Mouse (Mus musculus): ENCODE results near the gene Enkd1.
A peak's percentile ranks its signal among the peaks of the same experiment; 100 is the strongest.

Enkd1 gene

DNA sequence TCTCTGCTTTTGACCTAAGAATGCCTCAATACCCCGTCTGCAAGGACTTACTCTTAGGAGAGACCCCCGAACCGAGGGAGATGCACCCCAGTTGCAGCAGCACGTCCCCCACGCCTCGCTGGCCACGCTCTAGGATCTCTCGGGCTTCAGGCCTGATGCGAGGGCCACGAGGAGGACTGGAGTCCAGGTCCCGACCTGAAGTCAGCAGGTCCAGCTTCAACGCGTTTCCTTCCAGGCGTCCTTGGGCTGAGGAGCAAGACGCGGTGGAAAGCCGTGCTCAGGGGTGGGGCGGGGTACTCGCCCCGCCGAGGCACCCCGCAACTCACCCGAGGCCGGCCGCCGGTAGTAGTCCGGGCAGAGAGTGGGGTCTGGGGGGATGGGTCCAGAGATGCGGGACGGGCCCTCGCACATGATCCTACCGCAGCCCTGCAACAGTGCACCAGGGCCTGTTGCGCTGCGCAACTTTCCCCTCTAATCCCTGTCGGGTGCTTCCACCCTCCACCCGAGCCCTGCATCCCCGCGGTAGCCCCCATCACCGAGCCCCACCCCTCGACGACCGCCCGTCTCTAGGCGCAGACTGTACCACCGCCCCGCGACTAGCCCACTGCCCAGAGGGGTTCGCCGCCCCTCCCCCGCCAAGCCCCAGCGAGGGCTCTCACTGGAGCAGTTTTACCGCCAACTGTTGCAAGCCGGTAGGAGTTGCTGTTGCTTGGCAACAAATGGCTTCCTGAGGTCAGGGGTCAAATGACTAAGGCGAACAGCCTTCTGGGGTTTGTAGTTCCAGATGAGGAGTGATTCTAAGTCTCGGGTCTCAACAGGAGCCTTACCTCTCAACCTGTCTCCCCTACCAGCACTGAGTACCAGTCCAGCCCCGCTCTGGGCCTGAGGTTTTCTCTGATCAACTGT lies at the start of gene Enkd1, which contains the start of gene 4933405L10Rik:
Gene Enkd1 (minus strand): TSS at position 713 of the 906 bp plus-strand sequence.
Gene 4933405L10Rik (plus strand): TSS at position 158 of the 906 bp plus-strand sequence.
- DNase-seq (ENCODE audit: low spot score) = peak; percentile 89

DNA sequence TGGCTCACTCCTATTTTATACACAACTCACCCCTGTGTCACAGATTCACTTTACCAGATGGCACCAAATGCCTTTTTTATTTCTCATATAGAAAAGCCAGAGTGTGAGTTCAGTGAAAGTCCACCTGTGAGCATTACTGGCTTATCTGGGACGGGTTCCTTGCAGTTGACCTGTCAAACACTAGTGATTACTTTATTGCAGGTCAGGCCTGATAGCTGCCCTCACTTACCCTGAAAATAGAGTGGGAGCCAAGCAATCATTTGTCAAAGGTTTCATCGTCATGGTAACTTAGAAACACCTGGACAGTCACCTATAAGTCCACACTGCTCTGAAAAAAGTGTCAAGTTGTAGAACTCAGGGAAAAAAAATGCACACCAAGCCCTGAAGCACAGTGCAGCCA lies 46.7 kb upstream of the Enkd1 start:
- no peak for DNase-seq (ENCODE audit: low spot score)

DNA sequence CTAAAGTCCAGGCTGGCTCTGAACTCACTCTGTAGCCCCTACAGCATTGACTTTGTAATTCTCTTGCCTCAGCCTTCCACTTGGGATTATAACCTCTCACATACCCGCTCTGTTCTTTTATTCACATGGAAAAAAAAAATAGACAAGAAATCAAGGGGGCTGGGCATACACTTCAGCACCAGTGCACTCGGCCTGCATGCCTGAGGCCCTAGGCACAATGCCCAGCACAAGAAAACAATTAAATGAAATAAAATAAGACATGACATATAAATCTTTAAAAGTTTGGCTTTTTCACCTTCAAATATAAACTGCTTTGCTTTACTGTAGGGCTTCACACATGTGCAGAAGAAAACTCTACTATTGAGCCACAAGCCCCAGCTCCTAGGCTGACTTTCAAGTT lies 45.9 kb upstream of the Enkd1 start:
- DNase-seq (ENCODE audit: low spot score) = no peak

DNA sequence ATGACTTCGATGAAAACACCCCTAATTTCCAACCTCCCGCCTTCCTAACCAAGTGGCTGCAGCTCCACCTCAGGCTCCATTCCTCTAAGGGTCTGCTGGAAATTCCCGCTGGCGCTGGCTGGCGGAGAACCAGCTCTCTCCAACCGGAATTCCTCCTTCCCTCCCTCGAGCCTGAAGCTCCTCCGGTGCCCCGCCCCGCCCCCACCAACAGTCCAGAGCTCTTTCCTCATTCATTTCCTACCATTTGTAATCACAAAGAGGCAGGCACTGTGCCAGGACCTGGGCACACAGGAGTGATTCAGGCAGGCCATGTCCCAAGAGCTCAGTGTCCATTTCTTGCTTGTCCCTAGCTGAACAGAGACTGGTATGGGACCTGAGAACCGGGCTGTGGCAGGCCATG lies 42.6 kb upstream of the Enkd1 start:
- peak; percentile 87 for DNase-seq (ENCODE audit: low spot score)

DNA sequence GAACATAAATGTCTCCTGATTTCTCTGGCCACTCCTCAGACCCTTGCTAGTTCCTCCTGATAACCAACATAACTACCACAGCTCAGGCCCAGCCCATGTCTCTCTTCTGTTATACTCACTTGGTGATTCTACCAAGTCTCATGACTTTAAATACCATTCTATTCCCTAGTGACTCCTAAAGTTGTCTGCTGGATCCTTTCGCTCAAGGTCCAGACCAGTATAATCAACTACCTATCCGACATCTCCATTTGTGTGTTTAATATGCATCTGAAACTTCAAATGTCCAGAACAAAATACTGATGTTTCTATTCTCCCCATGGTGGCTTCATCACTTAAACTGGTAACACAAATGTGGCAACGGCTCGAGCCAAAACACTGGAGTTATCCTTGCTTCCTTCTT lies 35.3 kb upstream of the Enkd1 start:
- DNase-seq (ENCODE audit: low spot score) = no peak

- no peak for DNase-seq (ENCODE audit: low spot score)
Observed at GRCm38 (mm10) chr8:105739216-105739615, 31.2 kb upstream of the Enkd1 start.

DNA sequence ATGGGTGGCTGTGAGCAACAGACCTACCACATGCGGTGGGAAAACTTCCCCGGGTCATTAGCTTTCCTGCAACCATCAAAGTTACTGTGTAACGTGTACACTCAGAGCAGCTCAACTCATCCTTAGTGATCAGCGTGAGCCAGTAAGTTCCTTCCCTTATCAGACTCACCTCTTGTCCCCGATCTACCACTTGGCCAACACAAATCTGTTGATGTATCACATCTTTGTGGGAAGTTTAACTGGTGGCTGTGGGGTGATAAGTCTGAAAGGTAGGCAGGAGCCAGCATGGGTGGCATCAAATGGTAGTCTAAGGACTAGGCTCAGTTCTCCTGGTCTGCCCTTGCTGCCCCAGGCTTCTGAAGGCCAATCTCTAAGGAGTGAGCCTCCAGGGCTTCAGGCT lies 24.2 kb upstream of the Enkd1 start:
- no peak for DNase-seq (ENCODE audit: low spot score)

DNA sequence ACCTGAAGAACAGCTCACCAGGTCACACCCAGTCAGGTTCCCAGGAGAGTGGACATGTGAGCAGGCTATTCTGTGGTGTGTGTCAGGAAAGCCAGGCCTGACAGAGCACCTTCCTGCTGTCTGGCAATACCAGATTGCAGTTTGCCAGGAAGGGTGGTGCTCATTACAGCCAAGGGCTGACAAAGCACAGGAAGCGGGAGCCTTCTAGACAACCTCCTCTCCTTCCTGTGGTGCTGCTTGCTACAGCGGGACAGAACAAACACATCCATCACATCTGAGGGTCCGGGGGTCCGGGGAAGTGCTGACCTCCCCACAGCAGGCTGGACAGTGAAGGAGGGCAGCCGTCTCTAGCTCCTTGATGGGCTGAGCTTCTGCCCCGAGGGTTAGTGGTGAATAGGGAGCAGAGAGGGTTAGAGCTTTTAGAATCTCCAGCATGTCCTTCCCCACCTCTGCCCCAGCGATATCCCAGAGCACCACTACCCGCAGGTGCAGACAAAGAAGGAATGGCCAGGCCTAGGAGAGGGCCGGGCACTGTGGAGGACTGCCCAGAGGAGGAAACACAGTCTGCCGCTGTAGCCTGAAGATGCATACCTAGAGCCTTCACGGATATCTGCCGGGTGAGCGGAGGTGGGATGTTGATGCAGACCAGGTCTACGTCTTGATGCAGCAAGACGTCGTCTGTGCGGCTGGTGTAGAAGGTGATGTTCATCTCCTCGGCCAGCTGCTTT lies 19.6 kb upstream of the Enkd1 start:
- DNase-seq (ENCODE audit: low spot score) = no peak

- no peak for DNase-seq (ENCODE audit: low spot score)
Observed at GRCm38 (mm10) chr8:105725726-105726125, 17.7 kb upstream of the Enkd1 start.

DNA sequence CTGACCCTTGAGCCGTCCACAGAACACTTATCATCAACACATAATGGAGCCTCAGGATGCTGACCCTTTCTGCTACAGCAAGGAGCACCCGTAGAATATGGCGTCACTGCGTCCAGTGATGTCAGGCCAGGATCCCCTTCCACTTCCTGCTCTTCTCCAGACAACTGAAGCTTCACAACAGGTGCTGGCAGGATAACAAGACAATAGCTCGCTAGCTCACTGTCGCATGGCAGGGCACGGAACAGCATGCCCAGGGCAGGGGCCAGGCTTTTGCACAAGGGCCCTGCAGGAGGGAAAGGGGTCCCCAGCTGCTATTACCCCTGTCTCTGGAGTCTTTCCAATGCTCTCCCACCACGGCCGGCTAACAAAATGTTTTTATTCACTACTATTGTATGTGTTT lies 14.9 kb upstream of the Enkd1 start:
- DNase-seq (ENCODE audit: low spot score) = no peak

DNA sequence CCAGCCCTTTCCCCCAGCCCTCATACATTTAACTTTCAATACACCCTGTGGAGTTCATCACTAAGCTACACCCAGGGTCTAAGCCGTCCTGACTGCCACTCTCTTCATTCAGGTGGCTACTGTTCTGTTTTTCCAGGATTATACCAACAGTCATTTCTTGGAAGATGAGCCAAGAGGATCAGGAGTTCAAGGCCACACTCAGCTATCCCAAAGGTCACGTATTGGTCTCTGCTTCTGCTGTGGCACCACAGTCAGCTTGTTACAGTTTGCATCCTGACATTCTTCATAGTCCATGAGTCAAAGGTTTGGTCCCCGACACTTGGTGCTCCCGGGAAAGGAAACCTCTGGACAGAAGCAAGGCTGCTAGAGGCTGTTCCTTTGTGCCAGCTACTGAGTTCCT lies 11.6 kb upstream of the Enkd1 start:
- no peak for DNase-seq (ENCODE audit: low spot score)

DNA sequence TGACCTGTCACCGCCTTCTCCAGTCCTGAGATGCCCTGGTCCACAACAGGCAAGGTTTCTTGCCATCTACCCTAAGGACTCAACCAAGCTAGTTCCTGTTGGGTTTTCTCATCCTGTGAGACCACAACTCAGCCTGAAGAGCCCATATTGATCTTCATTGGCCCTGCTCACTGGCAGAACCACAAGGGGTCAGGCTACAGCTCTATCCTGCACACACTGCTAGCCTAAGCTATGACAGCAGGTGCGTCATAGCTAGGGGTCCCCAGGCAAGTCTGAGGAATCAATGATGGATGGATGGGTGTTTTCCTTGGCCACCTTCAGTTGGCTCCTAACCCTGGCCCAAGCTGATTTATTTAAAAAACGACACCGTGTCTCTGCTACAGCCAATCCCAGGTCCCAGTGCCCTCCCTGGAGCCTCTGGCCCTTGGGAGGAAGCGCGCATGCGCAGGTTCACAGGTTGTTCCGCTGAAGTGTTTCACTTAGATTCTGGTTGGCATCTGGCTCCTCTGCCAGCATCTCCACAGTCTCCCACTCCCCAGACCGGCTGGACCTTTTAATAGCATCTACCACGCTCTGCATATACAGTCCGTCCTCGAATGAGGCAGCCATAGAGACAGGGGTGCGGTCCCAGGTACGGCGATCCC lies 8.4 kb upstream of the Enkd1 start:
- DNase-seq (ENCODE audit: low spot score) = no peak

- peak; percentile 44 for DNase-seq (ENCODE audit: low spot score)
Observed at GRCm38 (mm10) chr8:105715042-105715441, 7.0 kb upstream of the Enkd1 start.

GRCm38 (mm10) chr8:105714139-105714538 lies 6.1 kb upstream of the Enkd1 start:
- peak; percentile 94 for DNase-seq (ENCODE audit: low spot score)

GRCm38 (mm10) chr8:105712286-105712685 lies 4.3 kb upstream of the Enkd1 start:
- DNase-seq (ENCODE audit: low spot score) = no peak

DNA sequence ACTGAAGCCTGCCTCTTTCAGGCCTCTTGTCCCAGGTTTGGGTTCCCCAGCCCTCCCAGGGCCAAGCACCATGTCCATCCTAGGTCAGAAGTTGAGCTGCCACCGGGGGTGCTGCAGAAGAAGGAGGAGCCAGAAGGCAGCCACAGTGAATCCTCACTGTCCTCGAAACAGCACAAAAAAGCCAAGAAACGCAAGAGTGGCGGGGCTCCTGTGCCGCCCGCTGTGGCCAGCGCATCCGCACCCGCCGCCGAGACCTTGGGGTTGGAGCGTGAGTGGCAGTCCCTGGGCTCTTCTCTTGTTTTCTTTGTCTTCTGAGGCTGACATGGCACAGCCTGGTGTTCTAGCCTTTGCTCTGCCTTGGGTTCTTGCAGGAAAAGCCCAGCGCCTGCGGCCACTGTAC lies 1.3 kb upstream of the Enkd1 start:
- peak; percentile 41 for DNase-seq (ENCODE audit: low spot score)

DNA sequence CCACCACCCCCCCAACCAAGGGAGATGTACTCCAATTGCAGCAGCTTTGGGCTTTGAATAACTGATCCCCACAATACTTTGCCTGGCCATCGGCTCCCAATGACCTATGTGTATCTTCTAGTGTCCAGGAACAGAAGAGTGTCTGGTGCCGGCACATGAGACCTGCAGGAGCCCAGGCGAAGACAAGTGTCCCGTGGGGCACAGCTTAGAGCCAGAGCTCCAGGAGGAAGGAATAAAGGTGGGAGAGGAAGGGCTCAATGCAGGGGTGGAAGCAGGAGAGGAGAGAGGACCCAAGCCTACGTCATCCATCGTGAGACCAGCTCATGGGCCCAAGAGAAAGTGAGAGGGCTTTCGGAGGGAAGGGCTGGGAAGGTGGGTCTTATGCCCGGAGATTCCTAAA lies 665 bp upstream of the Enkd1 start:
- DNase-seq (ENCODE audit: low spot score) = no peak

GRCm38 (mm10) chr8:105706426-105706825 lies 1.6 kb downstream of the Enkd1 start:
- no peak for DNase-seq (ENCODE audit: low spot score)

GRCm38 (mm10) chr8:105704955-105705354 lies 3.1 kb downstream of the Enkd1 start:
- DNase-seq (ENCODE audit: low spot score) = no peak

- DNase-seq (ENCODE audit: low spot score) = peak; percentile 46
Observed at GRCm38 (mm10) chr8:105704146-105704812, 3.7 kb downstream of the Enkd1 start.

DNA sequence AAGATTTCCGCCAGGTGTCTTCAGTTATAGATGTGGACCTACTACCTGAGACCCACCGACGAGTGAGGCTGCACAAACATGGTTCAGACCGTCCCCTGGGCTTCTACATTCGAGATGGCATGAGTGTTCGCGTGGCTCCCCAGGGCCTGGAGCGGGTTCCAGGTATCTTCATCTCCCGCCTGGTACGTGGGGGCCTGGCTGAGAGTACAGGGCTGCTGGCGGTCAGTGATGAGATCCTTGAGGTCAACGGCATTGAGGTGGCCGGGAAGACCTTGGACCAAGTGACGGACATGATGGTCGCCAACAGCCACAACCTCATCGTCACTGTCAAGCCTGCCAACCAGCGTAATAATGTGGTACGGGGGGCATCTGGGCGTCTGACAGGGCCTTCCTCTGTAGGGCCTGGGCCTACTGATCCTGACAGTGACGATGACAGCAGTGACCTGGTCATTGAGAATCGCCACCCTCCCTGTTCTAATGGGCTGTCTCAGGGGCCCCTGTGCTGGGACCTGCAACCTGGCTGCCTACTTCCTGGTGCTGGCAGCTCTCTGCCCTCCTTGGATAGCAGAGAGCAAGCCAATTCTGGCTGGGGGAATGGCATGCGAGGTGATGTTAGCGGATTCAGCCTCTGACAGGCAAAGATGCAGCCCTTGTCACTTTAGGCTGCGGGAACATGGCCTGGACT lies 5.1 kb downstream of the Enkd1 start:
- peak; percentile 45 for DNase-seq (ENCODE audit: low spot score)

- DNase-seq (ENCODE audit: low spot score) = peak; percentile 47
Observed at GRCm38 (mm10) chr8:105702001-105702401, 6.0 kb downstream of the Enkd1 start.

Data from testis, postnatal 10 days (tissue).